Mouse (Mus musculus) liver, embryonic 11.5 days (tissue): ENCODE measurements around the gene Vmn1r65. TPM values are rescaled to one million over a fixed set of nuclear protein-coding genes. Genes with fewer than 3 reads are reported as not detected.
"Not testable (repeated sequence)": the region's sequence is repeated elsewhere in the genome, so short reads cannot be mapped to it uniquely, and the experiment has no call there.

Experiments used
- ATAC-seq: fragments of 200-750 bp; cut with Nextera tagmentation; replicated peaks from 2 replicates; pipeline ENCODE4 v1.8.0; 2017; ENCODE audit warnings: moderate number of reproducible peaks, mild to moderate bottlenecking, moderate TSS enrichment, moderate library complexity; ENCODE audit not compliant: low FRiP score
- DNase-seq: peaks from one replicate; pipeline ENCODE4 v3.0.0-alpha.2; 2017; ENCODE audit warnings: low spot score
- H3K27ac ChIP-seq: fragments of 300-500 bp; sonication (generic); 2 replicates; pipeline ENCODE4 v1.5.1; 2014; ENCODE audit warnings: mild to moderate bottlenecking, low read depth, low read length, control low read depth
- H3K27me3 ChIP-seq: fragments of 300-500 bp; sonication (generic); replicated peaks from 2 replicates; pipeline ENCODE4 v1.6.1; 2014; ENCODE audit warnings: low read length, mixed read lengths; ENCODE audit not compliant: control insufficient read depth, insufficient read depth
- H3K36me3 ChIP-seq: fragments of 300-500 bp; sonication (generic); 2 replicates; pipeline ENCODE4 v1.6.1; 2014; ENCODE audit warnings: mild to moderate bottlenecking, low read length, moderate library complexity, mixed read lengths; ENCODE audit not compliant: control insufficient read depth, insufficient read depth
- H3K4me1 ChIP-seq: fragments of 300-500 bp; sonication (generic); replicated peaks from 2 replicates; pipeline ENCODE4 v1.6.1; 2014; ENCODE audit warnings: low read length, mixed read lengths; ENCODE audit not compliant: control insufficient read depth, insufficient read depth
- H3K4me2 ChIP-seq: fragments of 300-500 bp; sonication (generic); 2 replicates; pipeline ENCODE4 v1.6.1; 2014; ENCODE audit warnings: mild to moderate bottlenecking, control low read depth, moderate library complexity
- H3K4me3 ChIP-seq: fragments of 300-500 bp; sonication (generic); 2 replicates; pipeline ENCODE4 v1.5.1; 2014; ENCODE audit warnings: low read depth, low read length, control low read depth
- H3K9ac ChIP-seq: fragments of 300-500 bp; sonication (generic); 2 replicates; pipeline ENCODE4 v1.6.1; 2014; ENCODE audit warnings: low read depth, low read length, control low read depth
- H3K9me3 ChIP-seq: fragments of 300-500 bp; sonication (generic); 2 replicates; pipeline ENCODE4 v1.6.1; 2016; ENCODE audit warnings: low read length, inconsistent platforms, mixed read lengths; ENCODE audit not compliant: control insufficient read depth
- WGBS: fragments of 180-500 bp; shearing (Covaris S2); extraction: QIAGEN DNeasy Blood & Tissue Kit; methylation state at CpG from one replicate; pipeline ENCODE4 v1.1.7; 2014; 5-methylcytosine and 5-hydroxymethylcytosine counted together
- polyA plus RNA-seq: library from polyadenylated mRNA; unstranded; fragments of >200 nt; fragmentation: Nextera tagmentation; extraction: Ambion mirVana; gene quantifications from 2 replicates; pipeline ENCODE4 v1.2.1, GENCODE M21; 2014

Vmn1r65 gene
- polyA plus RNA-seq, result not detected in 2 replicates

DNA sequence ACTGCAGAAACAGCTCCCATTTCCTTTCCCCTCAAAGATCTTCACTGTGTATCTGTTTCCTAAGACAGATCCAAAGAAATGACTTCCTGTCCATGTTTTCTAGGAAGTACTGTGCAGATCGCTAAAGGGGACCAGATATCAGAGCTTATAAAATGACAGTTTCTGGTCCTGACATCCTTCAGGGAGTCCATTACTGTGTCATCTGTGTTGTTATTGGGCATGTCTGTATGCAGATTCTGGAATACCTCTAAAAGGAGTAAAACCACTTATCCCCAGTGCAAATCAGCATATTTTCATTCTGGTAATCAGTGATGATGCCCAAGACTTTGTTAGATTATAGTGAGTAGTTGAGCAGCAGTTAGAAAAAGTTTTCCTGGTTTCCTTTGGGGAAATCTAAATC, at the start of gene Vmn1r65:
TSS of gene Vmn1r65 (minus strand) at position 101 of the 400 bp plus-strand sequence.
- Histone ChIP-seq H3K27ac (no peak within 1 kb of the TSS), H3K36me3 (no peaks in the 10 kb centered on the region), H3K4me2 (no peak within 1 kb of the TSS), H3K9ac (no peak within 1 kb of the TSS), H3K9me3 (peaks cover 12% of the 10 kb centered on the region), H3K27me3 (no peaks in the 10 kb centered on the region), H3K4me3 (no peak within 1 kb of the TSS), H3K4me1 (no peaks in the 10 kb centered on the region)
- DNase-seq (no peak), ATAC-seq (no peak)
- WGBS, result 85% methylated on average over 1 of the region's 1 CpGs

DNA sequence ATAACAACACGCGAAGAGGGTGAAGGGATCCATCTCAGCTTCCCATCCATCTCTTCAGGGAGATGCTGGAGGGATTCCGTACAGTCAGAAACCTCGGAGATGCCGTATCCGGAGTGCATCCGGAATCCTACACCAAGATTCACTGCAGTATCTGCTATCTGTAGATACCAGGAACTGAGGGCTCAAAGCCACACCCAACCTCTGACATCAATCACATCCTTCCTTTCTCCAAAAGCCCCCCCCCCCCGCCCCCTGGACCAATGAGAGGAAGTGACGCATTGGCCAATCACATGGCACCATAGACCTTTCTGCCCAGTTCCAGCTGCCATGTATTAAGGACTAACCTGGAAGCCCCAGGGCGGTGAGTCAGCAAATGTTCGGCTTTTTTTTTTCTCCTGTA, 34.1 kb upstream of the Vmn1r65 start, which contains the start of gene Nlrp4c:
TSS of gene Nlrp4c (plus strand) at position 301 of the 400 bp plus-strand sequence.
- no peak within 1 kb of the TSS for H3K4me3 ChIP-seq
- H3K9ac ChIP-seq, result no peak within 1 kb of the TSS
- ATAC-seq (no peak), DNase-seq (no peak)
- H3K4me2 ChIP-seq, result no peak within 1 kb of the TSS
- H3K4me1 ChIP-seq, result no peaks in the 10 kb centered on the region
- H3K27me3 ChIP-seq, result no peaks in the 10 kb centered on the region
- peaks cover 3% of the 10 kb centered on the region for H3K9me3 ChIP-seq
- WGBS, result 76% methylated on average over 11 of the region's 11 CpGs
- H3K27ac ChIP-seq, result no peak within 1 kb of the TSS
- H3K36me3 ChIP-seq, result no peaks in the 10 kb centered on the region

DNA sequence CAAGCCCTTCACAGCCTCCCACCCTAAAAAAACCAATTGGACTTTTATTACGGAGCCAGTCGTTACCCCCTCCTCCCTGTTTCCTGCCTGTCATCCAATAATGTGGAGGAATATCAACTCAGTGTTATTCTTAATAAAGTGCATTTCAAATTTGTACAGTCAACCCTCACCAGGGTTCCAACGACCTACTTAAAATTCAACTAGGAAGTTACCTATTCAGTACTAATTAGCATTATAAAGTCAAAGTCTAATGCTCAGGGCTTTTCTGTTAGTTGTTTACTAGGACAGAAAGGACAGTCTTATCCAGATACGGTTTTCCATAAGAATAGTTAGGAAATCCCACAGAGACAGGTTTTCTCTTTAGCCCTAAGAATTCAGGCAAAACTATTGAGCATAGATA, 28.4 kb downstream of the Vmn1r65 start:
- H3K27ac ChIP-seq, H3K4me2 ChIP-seq, ATAC-seq, H3K4me1 ChIP-seq, H3K4me3 ChIP-seq, DNase-seq, H3K36me3 ChIP-seq, H3K9me3 ChIP-seq, H3K9ac ChIP-seq, H3K27me3 ChIP-seq: not testable (repeated sequence)
- WGBS, result 87% methylated on average over 4 of the region's 4 CpGs

DNA sequence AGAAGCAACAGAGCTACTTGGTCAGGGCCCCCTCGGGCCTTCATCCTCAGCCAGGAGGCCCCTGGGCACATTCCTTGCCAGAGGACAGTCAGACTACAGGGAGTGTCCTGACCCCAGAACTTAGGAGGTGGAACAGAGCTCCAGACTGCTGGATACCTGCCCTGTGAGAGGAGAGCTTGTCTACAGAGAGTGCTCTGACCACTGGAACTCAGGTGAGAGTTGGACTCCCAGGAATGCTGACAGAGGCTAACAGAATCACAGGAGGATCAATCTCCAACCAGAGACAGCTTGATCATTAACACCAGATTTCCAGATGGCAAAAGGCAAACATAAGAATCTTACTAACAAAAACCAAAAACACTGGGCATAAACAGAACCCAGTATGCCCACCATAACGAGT, 38.3 kb downstream of the Vmn1r65 start:
- not testable (repeated sequence) for DNase-seq, H3K4me2 ChIP-seq, ATAC-seq, H3K4me3 ChIP-seq, H3K9me3 ChIP-seq, H3K4me1 ChIP-seq, H3K27me3 ChIP-seq, H3K9ac ChIP-seq, H3K27ac ChIP-seq, H3K36me3 ChIP-seq
- 67% methylated on average over 2 of the region's 2 CpGs for WGBS

Other genes starting within 250 kb of the Vmn1r65 start
- not detected in 2 replicates for gene Vmn1r63, start 205.6 kb downstream of the Vmn1r65 start, polyA plus RNA-seq
- not detected in 2 replicates for gene Vmn1r64, start 126.5 kb downstream of the Vmn1r65 start, polyA plus RNA-seq
- not detected in 2 replicates for gene Nlrp4c, start 34.2 kb upstream of the Vmn1r65 start, polyA plus RNA-seq
- 15.2 and 15.6 TPM in 2 replicates for gene Zfp787, start 145.0 kb upstream of the Vmn1r65 start, polyA plus RNA-seq
- gene Zfp444, start 161.2 kb upstream of the Vmn1r65 start, polyA plus RNA-seq, result 44.6 and 46.8 TPM in 2 replicates
- gene Galp, start 186.1 kb upstream of the Vmn1r65 start, polyA plus RNA-seq, result not detected in 2 replicates
- gene Zscan5b, start 211.3 kb upstream of the Vmn1r65 start, polyA plus RNA-seq, result not detected in 2 replicates
- not detected in 2 replicates for gene Epp13, start 241.7 kb upstream of the Vmn1r65 start, polyA plus RNA-seq